Mouse (Mus musculus) embryonic facial prominence, embryonic 15.5 days (tissue): ENCODE data around the gene Gm21983. TPM values are rescaled to one million over a fixed set of nuclear protein-coding genes. Genes with fewer than 3 reads are reported as not detected.

ENCODE experiments used
- ATAC-seq: fragments of 200-750 bp; cut with Nextera tagmentation; 2 replicates; pipeline ENCODE4 v1.8.0; 2017; ENCODE audit warnings: low read depth, moderate TSS enrichment; ENCODE audit not compliant: insufficient number of reproducible peaks, low FRiP score, low TSS enrichment
- H3K27ac ChIP-seq: fragments of 300-500 bp; sonication (generic); replicated peaks from 2 replicates; pipeline ENCODE4 v1.5.1; 2015; ENCODE audit warnings: mild to moderate bottlenecking, inconsistent platforms
- H3K27me3 ChIP-seq: fragments of 300-500 bp; sonication (generic); 2 replicates; pipeline ENCODE4 v1.6.1; 2015; ENCODE audit warnings: inconsistent platforms
- H3K36me3 ChIP-seq: fragments of 300-500 bp; sonication (generic); 2 replicates; pipeline ENCODE4 v1.6.1; 2015; ENCODE audit warnings: mild to moderate bottlenecking, inconsistent platforms
- H3K4me1 ChIP-seq: fragments of 300-500 bp; sonication (generic); 2 replicates; pipeline ENCODE4 v1.6.1; 2015; ENCODE audit warnings: inconsistent platforms
- H3K4me2 ChIP-seq: fragments of 300-500 bp; sonication (generic); replicated peaks from 2 replicates; pipeline ENCODE4 v1.6.1; 2015; ENCODE audit warnings: mild to moderate bottlenecking, inconsistent platforms
- H3K4me3 ChIP-seq: fragments of 300-500 bp; sonication (generic); replicated peaks from 2 replicates; pipeline ENCODE4 v1.5.1; 2015; ENCODE audit warnings: mild to moderate bottlenecking, inconsistent platforms
- H3K9ac ChIP-seq: fragments of 300-500 bp; sonication (generic); 2 replicates; pipeline ENCODE4 v1.6.1; 2015; ENCODE audit warnings: inconsistent platforms
- H3K9me3 ChIP-seq: fragments of 300-500 bp; sonication (generic); replicated peaks from 2 replicates; pipeline ENCODE4 v1.6.1; 2016; ENCODE audit warnings: inconsistent platforms
- WGBS: fragments of 180-500 bp; shearing (Covaris S2); methylation state at CpG from one replicate; pipeline ENCODE4 v1.1.7; 2015; 5-methylcytosine and 5-hydroxymethylcytosine counted together
- polyA plus RNA-seq: library from polyadenylated mRNA; unstranded; fragments of >200 nt; fragmentation: Nextera tagmentation; extraction: Ambion mirVana; gene quantifications from 2 replicates; pipeline ENCODE4 v1.2.1, GENCODE M21; 2015

Gene Gm21983
- polyA plus RNA-seq = 1.9 TPM in 1 of 2 replicates, not detected in the other

DNA sequence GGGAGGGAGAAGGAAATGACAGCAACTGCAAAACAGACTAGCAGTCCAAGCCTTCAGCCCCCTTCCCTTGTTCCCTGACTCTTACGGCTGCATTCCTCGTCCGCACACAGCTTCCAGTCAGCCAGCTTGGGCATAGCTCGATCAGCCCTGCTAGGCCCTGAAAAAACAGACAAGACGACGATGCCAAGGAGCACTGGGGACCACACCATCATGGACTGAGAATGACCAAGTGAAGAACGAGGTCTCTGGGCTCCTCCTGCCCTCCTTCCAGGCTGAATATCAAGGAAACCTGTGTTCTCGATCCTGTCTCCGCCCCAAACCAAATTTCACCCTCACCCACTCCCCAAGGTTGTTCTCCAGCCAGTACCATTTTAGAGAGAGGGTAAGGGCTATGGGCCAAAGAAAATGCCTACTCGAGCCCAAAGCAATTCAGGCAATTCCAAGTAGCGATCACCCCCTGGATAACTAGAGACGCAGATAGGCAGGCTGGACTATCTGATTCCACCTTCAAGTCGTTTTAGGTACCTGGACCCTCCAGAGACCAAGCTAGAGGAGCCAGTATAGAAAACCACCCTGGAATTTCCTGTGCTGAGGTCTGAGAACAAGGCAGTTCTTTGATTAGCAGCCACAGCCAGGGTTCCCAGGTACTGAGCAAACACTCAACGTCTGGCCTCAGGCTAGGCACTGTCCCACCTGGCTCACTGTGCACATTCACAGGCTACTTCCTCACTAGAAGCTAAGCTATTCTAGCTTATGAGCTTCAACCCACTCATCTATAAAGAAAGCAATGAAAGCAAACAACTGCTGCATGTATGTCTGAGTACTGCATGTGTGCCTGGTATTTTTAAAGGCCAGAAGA is at the start of gene Gm21983, which contains the start of gene Mia:
TSS of gene Gm21983 (minus strand) at position 250 of the 859 bp plus-strand sequence.
TSS of gene Mia (minus strand) at position 321 of the 859 bp plus-strand sequence.
- no peaks in the 10 kb centered on the region for H3K9me3 ChIP-seq
- no peaks in the 10 kb centered on the region for H3K27me3 ChIP-seq
- peaks cover 27% of the 10 kb centered on the region for H3K36me3 ChIP-seq
- H3K4me2 ChIP-seq = peak within 1 kb of the TSS; percentile 57; the same call in 1 of the 2 replicates
- H3K9ac ChIP-seq = no peak within 1 kb of the TSS
- 68% methylated on average over 14 of the region's 14 CpGs for WGBS
- peak within 1 kb of the TSS; percentile 80 for H3K27ac ChIP-seq
- peak within 1 kb of the TSS; percentile 74 for H3K4me3 ChIP-seq
- no peak for ATAC-seq
- H3K4me1 ChIP-seq = peaks cover 7% of the 10 kb centered on the region

DNA sequence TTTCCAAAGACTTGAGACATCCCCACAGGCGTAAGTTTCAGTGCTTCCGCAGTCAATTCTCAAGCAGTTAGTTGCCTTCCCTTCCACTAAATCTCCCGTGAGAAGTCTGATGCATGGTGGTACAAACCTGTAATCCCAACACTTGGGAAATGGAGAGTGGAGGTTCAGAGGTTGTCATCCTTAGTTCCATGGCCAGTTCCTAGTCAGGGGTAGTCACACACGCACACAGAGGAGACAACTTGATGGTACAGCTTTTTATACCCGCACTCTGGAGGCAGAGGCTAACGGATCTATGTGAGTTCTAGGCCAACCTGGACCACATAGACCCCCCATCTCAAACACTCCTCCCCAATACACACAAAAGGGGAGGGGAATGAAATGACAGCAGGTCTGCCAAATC is 48.0 kb upstream of the Gm21983 start:
- peak overlapping the region; percentile 95 for H3K27ac ChIP-seq
- 18% methylated on average over 6 of the region's 6 CpGs for WGBS
- no peak for ATAC-seq

DNA sequence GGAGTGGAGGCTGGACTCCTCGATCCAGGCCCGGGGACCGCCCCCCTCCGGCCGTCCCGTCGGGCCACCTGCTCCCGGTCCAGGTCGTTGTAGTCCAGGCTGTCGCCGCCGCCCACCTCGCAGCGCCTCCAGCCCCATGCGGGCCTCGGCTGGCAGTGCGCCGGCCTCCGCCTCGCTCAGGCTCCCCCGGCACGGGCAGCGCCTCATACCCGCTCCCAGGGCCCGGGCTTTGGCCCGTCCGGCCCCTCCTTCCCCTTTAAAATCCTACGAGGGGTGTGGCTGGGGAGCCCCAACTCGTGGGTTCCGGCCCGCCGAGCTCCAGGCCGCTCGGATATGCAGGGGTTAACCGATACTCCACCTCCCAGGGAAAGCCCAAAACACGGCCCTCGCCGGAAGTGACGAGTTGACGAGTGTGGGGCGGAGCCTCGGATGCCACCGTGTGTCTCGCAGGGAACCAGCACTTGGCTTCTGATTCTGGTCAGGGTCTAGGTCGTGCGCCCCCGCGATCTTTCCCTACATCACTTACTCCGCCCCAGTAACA is 47.5 kb upstream of the Gm21983 start, which contains the start of gene Itpkc:
TSS of gene Itpkc (minus strand) at position 381 of the 541 bp plus-strand sequence.
- Histone ChIP-seq H3K4me1 (peaks cover 61% of the 10 kb centered on the region), H3K4me3 (peak within 1 kb of the TSS; percentile 97), H3K9ac (peak within 1 kb of the TSS; percentile 73), H3K27me3 (no peaks in the 10 kb centered on the region), H3K36me3 (no peaks in the 10 kb centered on the region), H3K4me2 (peak within 1 kb of the TSS; percentile 80), H3K9me3 (no peaks in the 10 kb centered on the region), H3K27ac (peak within 1 kb of the TSS; percentile 95)
- ATAC-seq = peak; percentile 86
- WGBS = under 1% methylated on average over 48 of the region's 49 CpGs

More for the DNA sequence above, 48.0 kb upstream of the Gm21983 start:
- Histone ChIP-seq H3K9ac (peak overlapping the region; percentile 58), H3K4me1 (peaks cover 61% of the 10 kb centered on the region), H3K27me3 (no peaks in the 10 kb centered on the region), H3K4me3 (peak overlapping the region; percentile 97), H3K36me3 (no peaks in the 10 kb centered on the region), H3K9me3 (no peaks in the 10 kb centered on the region), H3K4me2 (peak overlapping the region; percentile 80)

- Histone ChIP-seq H3K27ac (peak overlapping the region; percentile 95), H3K4me3 (peak overlapping the region; percentile 97), H3K9me3 (no peaks in the 10 kb centered on the region), H3K27me3 (no peaks in the 10 kb centered on the region), H3K4me2 (peak overlapping the region; percentile 80), H3K36me3 (peaks cover 3% of the 10 kb centered on the region; the same call in 1 of the 2 replicates), H3K4me1 (peaks cover 63% of the 10 kb centered on the region), H3K9ac (peak overlapping the region; percentile 73)
- ATAC-seq = no peak
- under 1% methylated on average over 10 of the region's 10 CpGs for WGBS
Observed at GRCm38 (mm10) chr7:27227676-27228075, 46.8 kb upstream of the Gm21983 start.

DNA sequence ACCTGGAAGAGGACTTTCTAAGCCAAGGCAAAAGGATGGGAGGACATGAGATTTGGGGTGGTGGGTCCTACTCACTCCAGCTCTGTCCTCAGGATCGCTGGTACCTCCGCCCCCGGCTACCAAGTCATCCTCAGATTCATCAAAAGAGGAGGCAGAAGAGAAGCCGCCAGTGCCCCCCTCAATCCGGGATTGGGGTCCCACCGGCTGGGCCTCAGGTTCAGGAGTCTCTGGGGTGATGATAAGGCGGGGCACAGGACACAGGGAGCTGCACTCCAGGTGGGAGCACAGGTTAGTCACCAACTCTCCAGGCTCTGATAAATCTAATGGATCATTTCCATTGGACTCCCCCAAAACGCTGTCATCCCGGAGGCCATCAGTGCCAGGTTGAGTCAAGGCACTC is 46.4 kb upstream of the Gm21983 start:
- peak overlapping the region; percentile 95; the same call in 1 of the 2 replicates for H3K27ac ChIP-seq
- peak overlapping the region; percentile 73 for H3K9ac ChIP-seq
- peaks cover 3% of the 10 kb centered on the region; the same call in 1 of the 2 replicates for H3K36me3 ChIP-seq
- no peaks in the 10 kb centered on the region for H3K27me3 ChIP-seq
- H3K9me3 ChIP-seq = no peaks in the 10 kb centered on the region
- H3K4me3 ChIP-seq = peak overlapping the region; percentile 97
- ATAC-seq = no peak
- peaks cover 59% of the 10 kb centered on the region for H3K4me1 ChIP-seq
- peak overlapping the region; percentile 80 for H3K4me2 ChIP-seq
- WGBS = 34% methylated on average over 9 of the region's 9 CpGs

GRCm38 (mm10) chr7:27224877-27225575 is 44.1 kb upstream of the Gm21983 start:
- 47% methylated on average over 11 of the region's 11 CpGs for WGBS
- peak; percentile 22 for ATAC-seq
- Histone ChIP-seq H3K27ac (peak overlapping the region; percentile 71), H3K9ac (0 out of 2 replicates have a peak overlapping the region, but pooled peaks have one; percentile 18), H3K4me2 (peak overlapping the region; percentile 80), H3K36me3 (peaks cover 8% of the 10 kb centered on the region; the same call in 1 of the 2 replicates), H3K4me1 (peaks cover 55% of the 10 kb centered on the region), H3K4me3 (peak overlapping the region; percentile 97), H3K9me3 (no peaks in the 10 kb centered on the region), H3K27me3 (no peaks in the 10 kb centered on the region)

DNA sequence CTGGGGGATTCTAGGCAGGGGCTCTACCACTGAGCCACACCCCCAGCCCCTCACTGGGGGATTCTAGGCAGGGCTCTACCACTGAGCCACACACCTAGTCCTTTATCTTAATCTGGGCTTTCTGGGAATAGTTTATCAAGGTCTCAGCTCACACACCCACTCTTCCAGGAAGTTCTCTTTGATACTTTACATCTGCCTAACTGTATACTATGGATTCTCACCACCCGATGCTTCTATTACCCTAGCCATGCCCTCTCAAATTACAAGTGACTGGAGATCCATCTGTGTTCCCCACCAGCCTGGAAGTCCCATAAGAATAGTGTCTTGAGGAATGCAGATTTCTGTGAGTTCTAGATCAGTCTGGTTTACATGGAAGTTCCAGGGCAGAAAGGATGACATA is 41.7 kb upstream of the Gm21983 start:
- Histone ChIP-seq H3K36me3 (peaks cover 29% of the 10 kb centered on the region), H3K9me3 (no peaks in the 10 kb centered on the region), H3K27me3 (no peaks in the 10 kb centered on the region), H3K4me2 (no peak overlapping the region), H3K4me1 (peaks cover 45% of the 10 kb centered on the region), H3K9ac (no peak overlapping the region), H3K27ac (no peak overlapping the region), H3K4me3 (no peak overlapping the region)
- no peak for ATAC-seq
- WGBS = 63% methylated on average over 1 of the region's 1 CpGs

DNA sequence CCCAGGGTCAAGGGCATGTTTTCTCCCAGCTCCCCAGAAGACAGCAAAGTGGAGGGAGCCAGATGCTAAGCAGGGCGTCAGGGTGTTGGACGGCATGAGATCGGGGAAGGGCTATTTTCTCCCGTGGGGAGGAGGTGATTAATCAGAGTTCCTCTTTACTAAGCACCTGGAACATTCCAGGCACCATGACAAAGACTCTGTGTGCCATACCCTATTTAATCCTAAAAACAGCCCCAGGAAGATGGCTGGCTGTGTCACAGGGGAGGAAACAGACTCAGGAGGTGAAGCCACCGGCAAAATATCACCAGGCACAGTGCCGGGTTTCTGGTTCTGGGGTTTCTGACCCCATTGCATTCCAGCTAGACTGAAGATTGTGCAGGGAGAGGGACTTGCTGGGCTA is 41.1 kb upstream of the Gm21983 start:
- Histone ChIP-seq H3K4me3 (no peak overlapping the region), H3K36me3 (peaks cover 34% of the 10 kb centered on the region), H3K27ac (no peak overlapping the region), H3K9ac (no peak overlapping the region), H3K9me3 (no peaks in the 10 kb centered on the region), H3K4me2 (no peak overlapping the region), H3K4me1 (peaks cover 39% of the 10 kb centered on the region), H3K27me3 (no peaks in the 10 kb centered on the region)
- WGBS = 73% methylated on average over 6 of the region's 6 CpGs
- ATAC-seq = no peak

DNA sequence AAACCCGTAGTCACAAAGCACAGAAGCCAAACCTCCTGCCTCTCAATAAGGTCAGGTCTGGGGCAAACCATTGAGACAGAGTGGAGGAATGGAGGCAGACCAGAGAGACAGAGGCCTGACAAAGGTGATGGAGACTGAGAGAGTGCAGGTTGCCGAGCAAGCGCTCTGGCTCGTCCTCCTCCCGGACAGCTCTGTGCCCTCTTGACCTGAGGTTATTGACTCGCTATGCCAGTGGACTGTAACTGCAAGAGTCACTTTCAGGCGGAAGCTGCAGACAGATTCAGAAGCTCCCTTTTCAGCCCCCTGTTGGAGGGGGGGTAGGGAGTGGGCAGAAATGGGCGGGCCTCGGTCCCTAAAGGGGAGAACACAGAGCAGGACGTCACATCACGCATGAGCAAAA is 39.1 kb upstream of the Gm21983 start:
- Histone ChIP-seq H3K36me3 (peaks cover 43% of the 10 kb centered on the region), H3K9ac (no peak overlapping the region), H3K9me3 (no peaks in the 10 kb centered on the region), H3K4me1 (peaks cover 19% of the 10 kb centered on the region), H3K4me2 (no peak overlapping the region), H3K27ac (no peak overlapping the region), H3K27me3 (no peaks in the 10 kb centered on the region), H3K4me3 (no peak overlapping the region)
- WGBS = 81% methylated on average over 11 of the region's 11 CpGs
- ATAC-seq = no peak

- H3K4me3 ChIP-seq = no peak overlapping the region
- H3K27me3 ChIP-seq = no peaks in the 10 kb centered on the region
- H3K27ac ChIP-seq = no peak overlapping the region
- no peaks in the 10 kb centered on the region for H3K9me3 ChIP-seq
- no peak overlapping the region for H3K9ac ChIP-seq
- H3K4me1 ChIP-seq = peaks cover 6% of the 10 kb centered on the region; the same call in 1 of the 2 replicates
- H3K36me3 ChIP-seq = peaks cover 52% of the 10 kb centered on the region
- 87% methylated on average over 7 of the region's 7 CpGs for WGBS
- no peak overlapping the region for H3K4me2 ChIP-seq
- no peak for ATAC-seq
Observed at GRCm38 (mm10) chr7:27218586-27218985, 37.7 kb upstream of the Gm21983 start.

- Histone ChIP-seq H3K9ac (no peak overlapping the region), H3K27ac (no peak overlapping the region), H3K27me3 (no peaks in the 10 kb centered on the region), H3K4me2 (no peak overlapping the region), H3K4me3 (no peak overlapping the region), H3K36me3 (peaks cover 83% of the 10 kb centered on the region), H3K9me3 (no peaks in the 10 kb centered on the region), H3K4me1 (no peaks in the 10 kb centered on the region)
- 93% methylated on average over 2 of the region's 2 CpGs for WGBS
- no peak for ATAC-seq
Observed at GRCm38 (mm10) chr7:27212626-27213025, 31.7 kb upstream of the Gm21983 start.
